Mouse (Mus musculus): ENCODE measurements around the gene Zfp462.

- TF ChIP-seq CTCF (IDR thresholded peaks at IDR 0.05) (no peak), EP300 (IDR thresholded peaks at IDR 0.05; ENCODE audit: insufficient read depth, low read depth, low read length) (no peak), POLR2A (IDR thresholded peaks at IDR 0.05; ENCODE audit: insufficient read depth, low read depth, low read length) (no peak)
Observed at GRCm38 (mm10) chr4:55001386-55001785, 56.5 kb downstream of the Zfp462 start.
